Mouse (Mus musculus) ES-E14 (cell line): ENCODE results near the gene Isoc2b.

Experiments
- CHD2 ChIP-seq: IDR thresholded peaks from 2 replicates; pipeline ENCODE4 v1.6.1; 2014; ENCODE audit warnings: mild to moderate bottlenecking, low read depth, low read length, inconsistent platforms
- HCFC1 ChIP-seq: IDR thresholded peaks from 2 replicates; pipeline ENCODE4 v1.6.1; 2012; ENCODE audit warnings: low read length, inconsistent platforms, borderline replicate concordance; ENCODE audit not compliant: insufficient read depth
- MAFK ChIP-seq: IDR thresholded peaks from 2 replicates; pipeline ENCODE4 v1.6.1; 2014; ENCODE audit warnings: mild to moderate bottlenecking, low read depth, low read length, inconsistent platforms; ENCODE audit not compliant: insufficient read depth
- ZC3H11A ChIP-seq: IDR thresholded peaks from 2 replicates; pipeline ENCODE4 v1.6.1; 2012; ENCODE audit warnings: low read depth, mild to moderate bottlenecking, inconsistent platforms, low read length, borderline replicate concordance
- ZNF384 ChIP-seq: IDR thresholded peaks from 2 replicates; pipeline ENCODE4 v1.6.1; 2012; ENCODE audit warnings: low read depth, low read length, inconsistent platforms

DNA sequence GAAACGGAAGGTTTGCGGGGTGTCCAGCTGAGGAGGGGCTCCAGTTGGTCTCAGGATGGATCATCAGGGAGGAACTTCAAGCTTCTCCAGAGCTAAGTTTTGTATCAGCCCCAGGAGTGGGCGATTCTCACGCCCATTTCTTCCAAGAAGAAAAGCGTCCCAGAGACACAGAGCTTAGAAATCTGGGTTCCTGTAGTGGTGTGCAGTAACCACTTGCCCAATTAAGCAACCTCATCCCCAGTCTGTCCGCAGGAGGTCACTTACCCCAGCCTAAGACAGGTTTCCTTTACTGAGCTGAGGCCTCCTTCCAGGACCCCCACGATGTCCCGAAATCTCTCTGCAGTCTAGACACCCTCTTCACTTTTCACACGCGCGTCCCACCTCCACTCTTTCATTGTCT is 7.2 kb upstream of the Isoc2b start:
- TF ChIP-seq ZC3H11A (no peak), MAFK (no peak), ZNF384 (no peak), HCFC1 (no peak), CHD2 (no peak)
